Mouse (Mus musculus) v-Abl transformed pro-B cells (cell line): Measurements from ENCODE around the gene Sufu.

Experiments
- in situ Hi-C, 2 experiments: fragments of 400-800 bp; cut with MboI; formaldehyde crosslinking; loops; one replicate each; pipeline ENCODE4 v1.15.1; 2025; ENCODE audit not compliant: unreplicated experiment in 2 of 2

Gene Sufu

DNA sequence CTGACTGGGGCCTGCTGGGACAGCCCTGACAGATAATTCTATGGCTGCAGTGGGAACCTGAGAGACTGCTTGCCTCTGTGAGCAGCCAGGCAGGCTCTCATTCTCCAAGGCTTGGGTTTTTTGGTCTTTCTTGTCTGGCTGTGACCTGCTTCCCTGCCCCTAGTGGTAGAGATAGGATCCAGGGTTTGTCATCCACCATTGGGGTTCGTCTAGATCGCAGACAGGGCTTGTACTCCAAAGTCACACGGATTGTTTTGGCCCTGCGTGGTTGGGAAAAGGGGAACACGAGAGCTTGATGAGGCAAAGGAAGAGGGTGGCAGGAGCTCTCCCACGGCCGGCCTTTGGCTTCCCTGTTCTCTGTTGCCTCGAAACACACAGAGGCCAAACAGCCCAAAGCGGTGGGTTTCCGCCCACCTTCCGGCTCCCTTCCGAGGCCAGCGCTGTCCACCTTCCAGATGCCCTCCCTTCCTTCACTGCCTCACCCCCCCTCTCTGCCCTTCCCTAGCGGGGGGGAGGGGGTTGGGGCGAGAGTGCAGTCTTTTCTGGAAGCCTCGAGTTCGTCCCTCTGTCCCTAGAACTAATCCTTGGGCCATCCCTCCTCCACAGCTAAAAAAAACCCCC, 86.3 kb downstream of the Sufu start:
- in situ Hi-C loops: loop anchor here in 1 of 2 experiments (5.0 kb wide), 1 partner anchor 36 kb away; no protein-coding TSS in a partner anchor

DNA sequence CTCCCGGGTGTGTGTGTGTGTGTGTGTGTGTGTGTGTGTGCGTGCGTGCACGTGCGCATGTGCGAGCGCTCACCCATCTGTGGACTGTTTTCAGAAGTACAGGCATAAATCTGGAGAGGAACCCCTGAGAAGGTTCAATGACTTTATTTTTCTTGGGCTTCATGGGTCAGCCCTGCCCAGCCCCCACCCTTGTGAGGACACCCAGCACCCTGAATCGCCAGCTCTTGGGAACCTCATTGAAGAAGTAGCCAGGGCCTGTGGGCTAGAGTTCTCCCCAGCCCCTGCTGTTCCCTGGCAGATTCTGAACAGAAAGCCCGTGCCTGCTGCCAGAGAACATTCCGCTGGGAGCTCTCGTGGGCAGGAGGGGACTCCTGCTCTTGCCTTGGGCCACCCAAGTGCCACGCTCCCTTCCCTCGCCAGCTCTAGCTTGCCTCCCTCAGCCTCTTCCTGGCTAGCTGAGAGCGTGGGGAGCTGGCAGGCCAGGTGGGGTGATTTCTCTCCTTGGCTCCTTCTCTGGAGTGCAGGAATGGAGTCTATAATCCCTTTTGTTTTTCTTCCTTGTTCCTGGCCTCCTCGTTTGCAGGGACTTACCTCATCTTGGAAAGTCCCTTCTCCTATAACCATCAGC, 87.1 kb downstream of the Sufu start:
- in situ Hi-C loops: loop anchor here in 1 of 2 experiments (5.0 kb wide), 1 partner anchor 37 kb away; no protein-coding TSS in a partner anchor

DNA sequence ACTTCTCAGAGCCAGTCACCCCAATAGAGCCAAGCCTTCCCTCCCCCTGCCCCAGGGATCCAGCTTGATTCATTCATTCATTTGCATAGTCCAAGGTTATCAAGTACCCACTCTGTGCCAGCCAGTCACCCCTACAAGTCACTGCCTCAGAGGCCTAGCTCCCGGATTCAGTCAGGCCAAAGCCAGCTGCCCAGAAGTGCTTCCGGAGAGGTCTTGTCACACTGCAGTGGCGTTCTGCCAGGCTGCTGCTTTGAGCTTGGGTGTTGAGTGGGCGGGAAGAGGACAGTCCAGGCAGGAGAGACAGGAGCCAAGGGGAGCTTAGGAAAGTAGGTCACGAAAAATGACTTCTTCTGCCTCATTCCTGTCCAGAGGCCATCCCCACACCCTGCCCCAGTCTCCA, 87.8 kb downstream of the Sufu start:
- in situ Hi-C loops: loop anchor here in 1 of 2 experiments (5.0 kb wide), 1 partner anchor 37 kb away; no protein-coding TSS in a partner anchor

DNA sequence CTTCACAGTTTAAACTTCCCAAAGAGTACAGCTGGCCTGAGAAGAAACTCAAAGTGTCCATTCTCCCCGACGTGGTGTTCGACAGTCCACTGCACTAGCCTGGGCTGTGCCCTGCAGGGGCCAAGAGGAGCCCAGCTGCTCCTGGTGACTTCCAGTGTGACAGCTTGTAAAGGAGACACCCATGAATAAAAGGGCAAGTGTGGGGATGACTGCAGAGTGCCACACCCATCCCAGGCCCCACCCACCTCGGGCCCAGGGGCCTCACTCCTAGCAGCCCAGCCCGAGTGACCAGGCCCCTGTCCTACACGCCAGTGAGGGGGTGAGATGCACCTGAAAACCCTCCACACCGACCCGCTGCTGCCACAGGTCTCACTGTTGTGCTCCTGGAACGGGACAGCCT, 89.2 kb downstream of the Sufu start:
- in situ Hi-C loops: no loop called here

DNA sequence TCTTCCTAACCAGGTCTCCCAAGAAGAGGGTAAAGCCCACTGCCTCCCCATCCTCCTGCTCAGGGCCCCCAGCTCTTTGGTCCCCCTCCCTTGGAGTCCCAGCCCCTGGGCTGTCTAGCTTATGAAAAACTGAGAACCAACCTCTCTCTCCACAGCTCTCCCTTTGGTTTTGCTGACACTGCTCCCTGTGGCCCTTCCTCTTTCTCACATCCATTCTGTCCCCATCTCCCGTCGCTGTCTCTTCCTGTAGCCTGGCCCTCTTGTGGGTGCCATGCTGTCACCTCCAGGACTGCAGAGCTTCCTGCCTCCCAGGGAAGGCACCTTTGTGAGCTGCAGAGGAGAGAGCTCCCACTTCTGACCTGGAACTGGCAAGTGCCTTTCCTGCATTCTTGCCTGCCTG, 90.0 kb downstream of the Sufu start:
- in situ Hi-C loops: no loop called here

DNA sequence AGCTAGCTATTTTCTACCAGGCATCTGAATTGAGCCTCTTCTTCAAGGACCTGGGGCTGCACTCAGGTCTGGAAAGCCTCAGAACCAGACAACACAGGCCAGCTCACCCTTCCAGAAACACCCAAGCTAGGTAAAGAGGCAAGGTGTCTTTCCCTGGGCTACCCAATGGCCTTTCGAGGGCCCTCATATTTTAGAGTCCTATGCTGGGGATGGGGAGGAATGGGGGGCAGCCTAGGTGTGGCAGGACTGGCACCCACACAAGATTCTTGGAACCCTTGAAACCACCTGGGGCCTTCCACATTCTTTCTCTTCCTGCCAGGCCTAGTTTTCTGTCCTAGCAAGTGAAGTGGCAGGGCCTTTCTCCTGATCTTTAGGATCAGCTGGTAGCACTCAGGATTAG, 92.8 kb downstream of the Sufu start:
- in situ Hi-C loops: no loop called here

DNA sequence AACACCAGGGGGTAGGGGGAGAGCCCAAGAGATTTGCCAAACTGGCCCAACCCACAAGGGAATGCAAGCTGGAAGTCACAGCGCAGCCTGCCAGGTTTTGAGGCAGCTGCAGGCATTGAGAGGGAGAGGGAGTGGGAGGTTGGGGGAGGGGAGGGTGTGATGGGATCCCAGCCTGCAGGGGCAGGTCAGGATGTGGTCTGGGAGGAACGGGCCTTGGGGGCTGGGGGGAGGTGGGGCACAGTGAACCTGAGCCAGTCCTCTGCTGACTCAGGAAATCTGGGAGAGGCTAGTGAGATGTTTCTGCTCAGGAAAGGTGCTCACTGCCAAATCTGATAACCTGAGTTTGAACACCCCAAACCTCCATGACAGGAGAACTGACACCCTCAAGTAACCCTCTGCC, 93.9 kb downstream of the Sufu start:
- in situ Hi-C loops: no loop called here

DNA sequence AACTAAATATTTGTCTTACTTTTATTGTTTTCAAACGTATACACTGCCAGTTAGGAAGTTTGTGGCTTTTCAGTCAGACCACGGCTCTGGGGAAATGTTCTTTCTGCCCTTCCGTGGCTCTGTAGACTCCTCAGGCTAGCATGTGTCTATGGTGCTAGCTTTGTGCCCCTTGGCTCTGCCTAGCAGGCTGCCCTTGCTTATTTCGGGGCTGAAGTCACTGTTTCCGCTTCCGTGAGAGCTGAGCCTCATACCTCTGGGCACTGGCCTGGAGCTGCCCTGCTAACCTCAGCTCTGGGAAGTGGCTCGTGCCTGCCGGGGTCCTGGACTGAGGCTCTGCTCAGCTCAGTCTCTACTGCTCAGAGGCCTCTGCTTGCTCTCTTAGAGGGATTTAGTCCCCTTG, 98.4 kb downstream of the Sufu start:
- in situ Hi-C loops: no loop called here

DNA sequence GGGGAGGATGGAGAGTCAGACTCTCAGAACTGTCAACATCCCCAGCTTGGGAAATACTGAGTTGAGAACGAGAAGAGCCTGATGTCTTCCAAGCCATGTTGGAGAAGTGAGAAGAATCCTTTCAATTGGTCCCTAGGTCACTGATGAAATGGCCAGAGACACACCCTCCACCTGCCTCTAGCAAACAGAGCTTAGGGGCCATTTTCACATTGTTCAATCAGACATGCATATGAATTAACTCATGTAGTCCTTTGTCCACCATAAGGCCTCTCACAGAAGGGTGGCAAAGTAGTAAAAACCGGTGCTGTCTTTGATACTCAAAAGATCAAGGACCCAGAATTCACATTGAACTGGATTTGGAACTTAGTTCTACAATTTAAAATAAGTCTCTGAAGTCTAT, 100.5 kb downstream of the Sufu start:
- in situ Hi-C loops: no loop called here

DNA sequence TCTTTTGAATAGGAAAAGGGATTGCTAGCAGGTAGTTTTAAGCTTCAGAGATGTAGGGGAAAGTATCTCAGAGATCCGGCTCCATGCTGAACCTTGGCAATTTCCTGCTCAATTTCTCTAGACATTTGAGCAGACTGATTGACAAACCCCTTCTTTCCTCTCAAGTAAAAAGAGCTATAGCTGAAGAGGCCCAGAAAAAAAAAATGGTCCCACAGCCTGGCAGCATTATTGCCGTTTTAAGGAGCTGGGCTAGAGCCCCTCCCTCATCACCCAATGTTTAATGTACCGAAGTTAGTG, 102.8 kb downstream of the Sufu start:
- in situ Hi-C loops: no loop called here

DNA sequence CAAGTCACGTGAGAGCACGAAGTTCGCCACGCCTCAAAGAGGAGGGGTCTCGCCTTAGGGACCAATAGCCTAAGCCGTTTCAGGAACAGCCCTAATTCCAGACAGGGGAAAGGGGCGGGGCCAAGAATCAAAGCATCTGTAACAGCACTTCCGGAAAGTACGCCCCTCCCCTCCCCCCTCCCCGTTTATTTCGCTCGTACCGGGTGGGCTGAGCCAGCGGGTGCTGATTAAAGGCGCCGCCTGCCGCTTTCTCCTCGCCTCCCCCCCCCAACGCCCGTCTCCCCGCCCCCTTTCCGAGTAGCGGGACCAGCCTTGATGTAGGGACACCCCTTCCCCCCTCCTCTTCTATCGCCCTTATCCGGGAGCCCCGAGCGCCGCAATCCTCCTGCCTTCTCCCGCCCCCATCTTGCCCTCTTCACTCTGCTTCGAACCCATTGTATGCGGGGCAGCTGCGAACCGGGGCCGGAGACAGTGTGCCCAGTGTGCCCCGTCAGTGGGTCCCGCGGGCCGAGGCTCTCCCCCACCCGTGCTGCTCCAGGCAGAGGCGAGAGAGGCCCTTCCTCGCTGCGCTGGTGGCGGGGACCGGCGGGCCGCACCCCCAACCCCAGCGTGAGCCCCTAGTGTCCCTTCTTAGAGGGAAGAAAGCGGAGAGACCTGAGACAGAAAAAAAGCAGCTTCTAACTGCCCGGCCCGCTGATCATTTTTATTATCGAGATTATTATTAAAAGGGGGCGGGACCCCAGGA, 103.3 kb downstream of the Sufu start:
- in situ Hi-C loops: loop anchor here (5.0 to 25.0 kb wide), 3 partner anchors 33 to 963 kb away; no protein-coding TSS in a partner anchor

DNA sequence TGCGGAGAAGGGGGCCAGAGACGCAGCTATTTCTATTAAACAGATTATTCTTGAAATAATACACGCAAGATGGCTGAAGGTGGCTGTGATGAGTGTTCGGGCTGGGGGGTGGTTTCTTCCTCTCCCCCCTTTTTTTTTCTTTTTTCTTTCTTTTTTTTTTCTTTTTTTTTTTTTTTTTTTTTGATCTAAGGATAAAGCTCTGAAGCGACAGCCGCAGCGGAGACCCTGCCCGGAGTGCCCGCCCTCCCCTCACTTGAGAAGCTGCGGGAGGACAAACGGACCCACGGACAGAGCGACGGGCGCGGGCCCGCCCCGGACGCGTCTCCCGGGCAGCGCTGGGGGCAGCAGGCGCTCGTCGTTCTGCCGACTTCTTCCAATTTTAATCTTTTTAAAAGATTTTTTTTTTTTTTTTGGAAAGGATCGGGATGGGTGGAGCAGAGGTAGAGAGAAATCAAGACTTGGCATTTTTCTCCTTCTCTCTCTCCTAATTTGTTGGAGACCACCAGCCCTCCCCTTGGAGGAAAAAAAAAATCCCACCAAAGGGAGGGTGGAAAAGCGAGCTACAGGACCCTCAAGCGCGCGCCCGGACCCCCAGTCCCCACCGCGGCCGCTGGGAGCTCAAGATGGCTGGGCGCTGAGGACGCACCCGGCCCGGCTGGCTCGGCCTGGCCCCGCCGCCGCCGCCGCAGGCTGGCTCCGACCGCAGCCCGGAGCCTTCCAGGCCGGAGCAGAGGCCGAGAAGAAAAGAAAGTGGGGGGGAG, 104.1 kb downstream of the Sufu start:
- in situ Hi-C loops: loop anchor here (5.0 to 25.0 kb wide), 3 partner anchors 33 to 963 kb away; no protein-coding TSS in a partner anchor

DNA sequence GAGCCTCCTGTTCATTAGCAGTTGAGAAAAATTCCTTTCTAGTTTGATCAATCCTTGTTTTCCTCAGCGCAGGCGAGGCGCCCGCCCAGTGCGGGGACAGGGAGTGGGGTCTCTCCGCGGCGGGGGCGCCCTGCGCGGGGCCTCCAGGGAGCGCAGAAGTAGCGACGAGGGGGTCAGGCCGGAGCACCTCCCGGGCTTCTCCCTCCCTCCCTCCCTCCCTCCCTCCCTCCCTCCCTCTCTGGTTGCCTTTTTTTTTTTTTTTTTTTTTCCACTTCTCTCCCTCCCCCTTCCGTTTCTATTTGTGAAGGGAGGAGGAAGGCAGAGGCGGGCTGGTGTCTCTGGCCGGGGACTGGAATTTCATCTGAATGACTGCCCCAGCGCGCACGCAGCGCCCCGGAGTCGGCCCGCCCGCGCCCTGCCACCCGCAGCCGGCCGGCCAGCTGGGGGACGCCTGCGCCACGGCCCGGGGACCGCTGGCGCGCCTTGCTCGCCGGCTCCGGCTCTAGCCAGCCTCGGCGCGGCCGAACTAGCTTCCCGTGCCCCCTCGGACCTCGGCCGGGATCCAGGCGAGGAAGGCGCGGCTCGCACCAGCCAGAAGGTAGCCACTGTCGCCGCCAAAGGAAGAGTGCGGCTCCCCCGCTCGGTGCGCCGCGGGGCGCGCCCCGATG, 104.8 kb downstream of the Sufu start, which contains the start of gene Trim8:
Gene Trim8, plus strand, starts transcription at position 302 of the 668 bp plus-strand sequence.
- in situ Hi-C loops: loop anchor here (5.0 to 25.0 kb wide), 3 partner anchors 34 to 964 kb away; no protein-coding TSS in a partner anchor

DNA sequence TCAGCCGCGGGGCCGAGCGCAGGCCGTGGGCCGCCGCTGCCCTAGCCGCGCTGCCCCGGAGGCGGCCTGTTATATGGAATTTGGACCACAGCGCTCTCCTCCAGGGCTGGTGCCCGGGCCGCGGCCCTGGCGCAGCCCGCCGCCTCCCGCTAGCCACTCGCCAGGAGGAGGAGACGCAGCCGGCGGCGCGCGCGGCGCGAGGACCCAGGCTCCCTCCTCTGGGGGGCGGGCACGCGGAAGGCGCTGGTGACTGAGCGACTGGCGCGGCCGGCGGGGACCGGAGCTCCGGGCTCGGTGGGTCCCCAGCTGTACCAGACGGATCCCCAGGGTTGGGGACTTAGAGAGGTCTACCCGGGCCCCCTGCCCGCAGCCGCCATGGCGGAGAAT, 105.4 kb downstream of the Sufu start:
- in situ Hi-C loops: loop anchor here (5.0 to 25.0 kb wide), 3 partner anchors 35 to 965 kb away; no protein-coding TSS in a partner anchor

DNA sequence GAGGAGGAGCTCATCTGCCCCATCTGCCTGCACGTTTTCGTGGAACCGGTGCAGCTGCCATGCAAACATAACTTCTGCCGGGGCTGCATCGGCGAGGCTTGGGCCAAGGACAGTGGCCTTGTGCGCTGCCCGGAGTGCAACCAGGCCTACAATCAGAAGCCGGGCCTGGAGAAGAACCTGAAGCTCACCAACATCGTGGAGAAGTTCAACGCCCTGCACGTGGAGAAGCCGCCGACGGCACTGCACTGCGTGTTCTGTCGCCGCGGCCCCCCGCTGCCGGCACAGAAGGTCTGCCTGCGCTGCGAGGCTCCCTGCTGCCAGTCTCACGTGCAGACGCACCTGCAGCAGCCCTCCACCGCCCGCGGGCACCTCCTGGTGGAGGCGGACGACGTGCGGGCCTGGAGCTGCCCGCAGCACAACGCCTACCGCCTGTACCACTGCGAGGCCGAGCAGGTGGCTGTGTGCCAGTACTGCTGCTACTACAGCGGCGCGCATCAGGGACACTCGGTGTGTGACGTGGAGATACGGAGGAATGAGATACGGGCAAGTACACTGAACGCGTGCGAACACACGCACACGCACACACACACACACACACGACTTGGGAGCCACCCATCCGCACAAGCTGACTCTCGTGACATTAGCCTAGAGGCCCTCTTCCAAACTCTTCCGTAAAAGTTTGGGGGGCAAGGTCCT, 105.9 kb downstream of the Sufu start:
- in situ Hi-C loops: loop anchor here (5.0 to 25.0 kb wide), 3 partner anchors 35 to 965 kb away; no protein-coding TSS in a partner anchor

DNA sequence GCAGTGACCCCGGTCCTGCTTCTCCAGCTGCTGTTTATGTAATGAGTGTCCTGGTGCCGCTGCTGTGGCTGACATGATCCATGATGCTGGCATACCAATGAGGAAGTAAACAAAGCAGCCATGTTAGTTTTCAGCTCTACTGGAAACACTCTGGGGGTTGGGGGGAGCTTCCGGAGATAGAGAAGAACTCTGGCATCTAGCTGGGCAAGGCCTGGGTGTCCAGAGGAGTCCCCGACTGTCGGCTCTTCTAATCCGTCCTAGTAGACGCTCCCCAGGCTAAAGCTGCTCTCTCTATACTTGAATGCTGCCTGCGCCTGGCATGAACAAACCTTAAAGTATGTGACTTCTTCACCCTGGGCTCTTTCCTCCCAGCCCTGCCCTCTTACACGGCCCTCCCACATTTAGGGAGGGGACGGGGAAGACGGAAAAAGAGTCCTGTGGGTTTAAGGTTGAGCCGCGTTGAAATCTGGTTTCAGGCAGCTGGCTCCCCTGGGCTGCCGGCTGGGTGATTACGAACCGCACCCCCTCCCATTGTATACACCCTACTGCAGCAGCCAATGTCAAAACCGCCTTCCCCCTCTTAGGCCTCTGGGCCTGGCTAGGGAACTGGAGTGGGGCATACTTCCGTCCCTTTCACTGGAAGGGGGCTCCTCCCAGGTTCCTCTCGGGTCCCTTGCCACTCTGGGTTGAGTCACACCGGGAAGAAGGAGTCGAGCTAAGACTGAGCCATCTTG, 106.8 kb downstream of the Sufu start:
- in situ Hi-C loops: loop anchor here (5.0 to 25.0 kb wide), 3 partner anchors 36 to 966 kb away; no protein-coding TSS in a partner anchor

DNA sequence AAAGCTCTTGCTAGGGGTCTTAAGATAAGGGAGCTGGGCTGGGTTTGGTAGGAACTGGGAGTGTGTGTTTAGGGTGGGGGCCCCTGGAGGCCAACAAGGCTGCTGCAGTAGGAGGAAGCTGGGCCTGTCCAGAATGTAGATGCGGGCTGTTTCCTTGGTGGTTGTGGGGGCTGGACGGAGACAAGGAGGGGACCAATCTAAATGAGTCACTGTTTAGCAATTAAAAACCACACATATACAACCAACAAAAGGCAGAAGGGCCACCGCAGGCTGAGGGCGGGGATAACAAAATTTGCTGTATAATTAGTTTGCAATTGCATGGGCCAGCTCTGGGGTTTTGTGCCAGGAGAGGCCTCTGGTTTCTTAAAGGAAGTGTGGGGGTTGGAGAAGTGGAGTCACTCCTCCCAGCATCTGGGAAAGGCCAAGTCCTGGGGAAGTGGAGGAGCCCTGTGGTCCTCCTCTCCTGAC, 107.4 kb downstream of the Sufu start:
- in situ Hi-C loops: loop anchor here (5.0 to 25.0 kb wide), 3 partner anchors 37 to 967 kb away; no protein-coding TSS in a partner anchor

DNA sequence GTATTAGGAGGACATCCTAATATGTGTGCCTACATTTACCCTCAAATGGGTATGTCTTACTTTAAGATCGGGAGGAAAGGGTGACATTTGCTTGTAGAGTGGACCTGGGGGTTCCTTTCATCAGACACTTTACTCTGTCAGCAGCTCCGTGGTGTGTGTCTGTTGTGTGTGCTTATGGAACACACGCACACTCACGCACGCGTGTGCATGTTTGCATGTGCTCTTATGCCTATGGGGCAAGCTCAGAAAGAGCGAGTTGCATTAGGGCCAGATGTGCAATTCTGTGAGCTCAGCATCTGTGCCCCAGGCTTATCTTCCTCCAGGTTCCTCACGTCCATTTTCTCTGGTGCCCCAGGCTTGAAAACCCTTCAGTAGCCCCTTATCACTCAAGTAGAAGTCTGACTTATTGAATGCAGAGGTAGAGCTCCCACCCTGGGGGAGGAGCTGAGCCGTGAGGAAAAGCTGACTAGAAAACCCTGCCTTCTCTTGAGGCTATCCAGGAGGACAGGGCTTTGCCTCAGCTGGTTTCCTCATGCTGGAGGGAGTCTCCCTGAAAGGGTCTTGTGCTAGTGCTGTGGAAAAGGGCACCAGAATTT, 108.2 kb downstream of the Sufu start:
- in situ Hi-C loops: loop anchor here (5.0 to 25.0 kb wide), 3 partner anchors 38 to 968 kb away; no protein-coding TSS in a partner anchor
